Mouse (Mus musculus) ES-E14 (cell line): ENCODE data around the gene Atl2.

ENCODE experiments used
- MAFK ChIP-seq: IDR thresholded peaks from 2 replicates; pipeline ENCODE4 v1.6.1; 2014; ENCODE audit warnings: mild to moderate bottlenecking, low read depth, low read length, inconsistent platforms; ENCODE audit not compliant: insufficient read depth
- ZNF384 ChIP-seq: IDR thresholded peaks from 2 replicates; pipeline ENCODE4 v1.6.1; 2012; ENCODE audit warnings: low read depth, low read length, inconsistent platforms

DNA sequence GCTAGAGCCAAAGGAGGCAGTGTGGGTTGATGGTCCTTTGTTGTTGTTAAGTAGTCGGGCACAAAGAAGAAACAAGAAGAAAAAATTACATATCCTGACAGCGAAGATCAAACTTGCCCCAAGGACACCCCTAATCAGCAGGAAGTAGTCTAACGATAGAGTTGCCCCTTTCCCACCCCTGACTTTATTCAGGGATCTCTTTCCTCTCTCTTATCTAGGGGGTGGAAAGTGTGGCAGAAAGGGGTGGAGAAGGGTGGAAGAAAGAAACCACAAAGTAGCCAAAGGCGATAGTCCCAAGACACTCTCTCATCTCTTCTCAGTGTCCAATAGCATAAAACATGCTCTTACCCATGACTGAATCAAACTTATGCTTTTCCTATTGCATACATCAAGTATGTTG is 1.9 kb downstream of the Atl2 start:
- TF ChIP-seq ZNF384 (no peak), MAFK (no peak)
